Mouse (Mus musculus) forebrain, embryonic 12.5 days (tissue): ENCODE results near the gene Taar2. TPM values are rescaled to one million over a fixed set of nuclear protein-coding genes. Genes with fewer than 3 reads are reported as not detected.

ENCODE experiments used
- polyA plus RNA-seq: library from polyadenylated mRNA; unstranded; fragments of >200 nt; fragmentation: Nextera tagmentation; extraction: Ambion mirVana; gene quantifications from 2 replicates; pipeline ENCODE4 v1.2.1, GENCODE M21; 2016

Taar2 gene
- polyA plus RNA-seq, 1 experiment from 2014 or later: not detected

Other genes starting within 250 kb of the Taar2 start
- gene Rps12, start 151.3 kb upstream of the Taar2 start, polyA plus RNA-seq: 117 and 131 TPM in 2 replicates
- gene Slc18b1, start 141.6 kb upstream of the Taar2 start, polyA plus RNA-seq: 16.6 and 17.2 TPM in 2 replicates
- gene Vnn3, start 87.1 kb upstream of the Taar2 start, polyA plus RNA-seq: not detected in 2 replicates
- 0.63 and 0.65 TPM in 2 replicates for gene Vnn1, start 43.9 kb upstream of the Taar2 start, polyA plus RNA-seq
- not detected in 2 replicates for gene Taar1, start 18.2 kb upstream of the Taar2 start, polyA plus RNA-seq
- not detected in 2 replicates for gene Taar3, start 11.0 kb downstream of the Taar2 start, polyA plus RNA-seq
- gene Taar4, start 21.9 kb downstream of the Taar2 start, polyA plus RNA-seq: not detected in 2 replicates
- gene Taar5, start 32.1 kb downstream of the Taar2 start, polyA plus RNA-seq: not detected in 2 replicates
- gene Taar6, start 47.1 kb downstream of the Taar2 start, polyA plus RNA-seq: not detected in 2 replicates
- gene Taar7a, start 54.9 kb downstream of the Taar2 start, polyA plus RNA-seq: not detected in 2 replicates
- not detected in 2 replicates for gene Taar7b, start 61.4 kb downstream of the Taar2 start, polyA plus RNA-seq
- not detected in 2 replicates for gene Taar7d, start 88.7 kb downstream of the Taar2 start, polyA plus RNA-seq
- not detected in 2 replicates for gene Taar7e, start 99.0 kb downstream of the Taar2 start, polyA plus RNA-seq
- gene Taar7f, start 110.9 kb downstream of the Taar2 start, polyA plus RNA-seq: not detected in 2 replicates
- not detected in 2 replicates for gene Taar8a, start 137.9 kb downstream of the Taar2 start, polyA plus RNA-seq
- gene Taar8b, start 153.7 kb downstream of the Taar2 start, polyA plus RNA-seq: not detected in 2 replicates
- not detected in 2 replicates for gene Taar8c, start 163.3 kb downstream of the Taar2 start, polyA plus RNA-seq
- gene Taar9, start 171.0 kb downstream of the Taar2 start, polyA plus RNA-seq: not detected in 2 replicates
- 115 and 121 TPM in 2 replicates for gene Stx7, start 210.7 kb downstream of the Taar2 start, polyA plus RNA-seq